In the genomic region with DNA sequence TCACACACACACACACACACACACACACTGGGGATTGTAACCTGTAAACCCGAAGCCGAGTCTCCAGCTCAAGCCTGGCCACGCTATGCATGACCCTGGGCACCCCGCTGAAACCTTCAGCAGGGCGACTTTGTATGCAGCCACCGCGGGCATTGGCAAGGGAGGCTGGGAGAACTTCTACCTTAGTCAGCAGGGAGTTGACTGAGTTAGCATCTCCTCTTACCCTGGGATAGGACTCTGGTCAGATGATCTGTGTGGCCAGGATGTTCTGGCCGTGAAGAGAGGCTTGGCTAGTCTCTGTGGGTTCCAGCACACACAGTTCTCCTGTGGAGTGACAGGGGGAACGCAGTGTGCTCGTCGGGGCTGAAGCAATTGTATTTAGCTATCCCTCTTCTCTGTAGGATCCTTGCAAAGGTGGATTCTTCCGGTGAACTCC, we compare ENCODE assay signal across 8 mouse cellular contexts. TPM values are rescaled to one million over a fixed set of nuclear protein-coding genes. Genes with fewer than 3 reads are reported as not detected.
DNase-seq lines count a peak whose midpoint lies in the region; ATAC-seq and TF ChIP-seq lines count a peak whose summit lies in the region.

No protein-coding gene starts in this region.

- H3K4me1 ChIP-seq in cerebellum, adult 2 months (ENCODE audit: control insufficient read depth, insufficient read depth, low read length): peaks cover 7% of the 10 kb centered on the region; the same call in 1 of the 2 replicates
- peaks cover 29% of the 10 kb centered on the region for H3K4me1 ChIP-seq in forebrain, embryonic 15.5 days
- H3K4me1 ChIP-seq in hindbrain, embryonic 10.5 days (replicated peaks): peaks cover 40% of the 10 kb centered on the region
- peaks cover 21% of the 10 kb centered on the region for H3K4me1 ChIP-seq in limb, embryonic 11.5 days (ENCODE audit: control insufficient read depth, insufficient read depth, low read length)
- peaks cover 32% of the 10 kb centered on the region for H3K4me1 ChIP-seq in midbrain, embryonic 12.5 days

- no peak for TF ChIP-seq CTCF in cerebellum, adult 2 months (IDR thresholded peaks at IDR 0.05; ENCODE audit: borderline replicate concordance, insufficient read depth, low read depth, low read length)

- H3K4me2 ChIP-seq in forebrain, embryonic 15.5 days (replicated peaks): peak overlapping the region; percentile 30
- peak overlapping the region; percentile 48 for H3K4me2 ChIP-seq in limb, embryonic 11.5 days (ENCODE audit: low read depth, severe bottlenecking)
- H3K4me2 ChIP-seq in midbrain, embryonic 12.5 days (replicated peaks): peak overlapping the region; percentile 48

- no peak for DNase-seq in cerebellum, adult 11 months
- peak; percentile 28 to 37 for DNase-seq in cerebellum, adult 2 months
- peak; percentile 30 for DNase-seq in hindbrain, embryonic 10.5 days (ENCODE audit: low spot score)
- peak; percentile 46 for DNase-seq in limb, embryonic 11.5 days (ENCODE audit: low spot score)
- DNase-seq in T-cell, adult 2 months (ENCODE audit: low spot score): no peak

- TF ChIP-seq POLR2A in cerebellum, adult 2 months (IDR thresholded peaks at IDR 0.05; ENCODE audit: borderline replicate concordance, insufficient read depth, low read length): no peak

- peak; percentile 39; the same call in 1 of the 2 replicates for ATAC-seq in cerebellum, adult (ENCODE audit: insufficient number of reproducible peaks, low FRiP score, low TSS enrichment)
- ATAC-seq in forebrain, embryonic 15.5 days (replicated peaks): peak; percentile 26; the same call in 1 of the 2 replicates
- ATAC-seq in limb, embryonic 11.5 days (ENCODE audit: insufficient number of reproducible peaks, low FRiP score, low TSS enrichment, low read depth): no peak
- peak; percentile 55; the same call in 1 of the 2 replicates for ATAC-seq in midbrain, embryonic 12.5 days (ENCODE audit: low FRiP score, low read depth)

- no peaks in the 10 kb centered on the region for H3K9me3 ChIP-seq in forebrain, embryonic 15.5 days
- no peaks in the 10 kb centered on the region for H3K9me3 ChIP-seq in hindbrain, embryonic 10.5 days
- no peaks in the 10 kb centered on the region for H3K9me3 ChIP-seq in limb, embryonic 11.5 days (ENCODE audit: control insufficient read depth, low read length)
- H3K9me3 ChIP-seq in midbrain, embryonic 12.5 days: no peaks in the 10 kb centered on the region

- WGBS in cerebellum, adult 2 months: 7% methylated on average over 12 of the region's 12 CpGs
- 5% methylated on average over 12 of the region's 12 CpGs for WGBS in forebrain, embryonic 15.5 days
- WGBS in hindbrain, embryonic 10.5 days: 1% methylated on average over 12 of the region's 12 CpGs
- WGBS in limb, embryonic 11.5 days: 2% methylated on average over 12 of the region's 12 CpGs
- under 1% methylated on average over 12 of the region's 12 CpGs for WGBS in midbrain, embryonic 12.5 days

- peak overlapping the region; percentile 60; the same call in 1 of the 2 replicates for H3K27ac ChIP-seq in cerebellum, adult 2 months (ENCODE audit: insufficient read depth, low read length)
- no peak overlapping the region for H3K27ac ChIP-seq in forebrain, embryonic 15.5 days (replicated peaks)
- peak overlapping the region; percentile 72 for H3K27ac ChIP-seq in hindbrain, embryonic 10.5 days
- no peak overlapping the region for H3K27ac ChIP-seq in limb, embryonic 11.5 days (replicated peaks; ENCODE audit: low read depth, low read length)
- H3K27ac ChIP-seq in midbrain, embryonic 12.5 days (replicated peaks): 0 out of 2 replicates have a peak overlapping the region, but pooled peaks have one; percentile 15

- H3K27me3 ChIP-seq in cerebellum, adult 2 months (ENCODE audit: control insufficient read depth, insufficient read depth, low read length): no peaks in the 10 kb centered on the region
- no peaks in the 10 kb centered on the region for H3K27me3 ChIP-seq in forebrain, embryonic 15.5 days
- peaks cover 9% of the 10 kb centered on the region for H3K27me3 ChIP-seq in hindbrain, embryonic 10.5 days (ENCODE audit: insufficient read depth, poor library complexity, severe bottlenecking)
- no peaks in the 10 kb centered on the region for H3K27me3 ChIP-seq in limb, embryonic 11.5 days (ENCODE audit: control insufficient read depth, insufficient read depth, low read length)
- H3K27me3 ChIP-seq in midbrain, embryonic 12.5 days: peaks cover 11% of the 10 kb centered on the region; the same call in 1 of the 2 replicates

- H3K36me3 ChIP-seq in forebrain, embryonic 15.5 days: no peaks in the 10 kb centered on the region
- 0 out of 2 replicates have a peak, but pooled peaks cover 5% of the 10 kb centered on the region for H3K36me3 ChIP-seq in hindbrain, embryonic 10.5 days
- no peaks in the 10 kb centered on the region for H3K36me3 ChIP-seq in limb, embryonic 11.5 days (ENCODE audit: control insufficient read depth, insufficient read depth, low read length)
- no peaks in the 10 kb centered on the region for H3K36me3 ChIP-seq in midbrain, embryonic 12.5 days

- 0 out of 2 replicates have a peak overlapping the region, but pooled peaks have one; percentile 3 for H3K9ac ChIP-seq in forebrain, embryonic 15.5 days (replicated peaks)
- H3K9ac ChIP-seq in limb, embryonic 11.5 days (ENCODE audit: low read length): peak overlapping the region; percentile 46; the same call in 1 of the 2 replicates
- H3K9ac ChIP-seq in midbrain, embryonic 12.5 days (replicated peaks): peak overlapping the region; percentile 43

- peak overlapping the region; percentile 42 for H3K4me3 ChIP-seq in cerebellum, adult 2 months (replicated peaks; ENCODE audit: insufficient read depth, low read depth, low read length)
- H3K4me3 ChIP-seq in forebrain, embryonic 15.5 days: peak overlapping the region; percentile 7
- peak overlapping the region; percentile 48 for H3K4me3 ChIP-seq in hindbrain, embryonic 10.5 days
- H3K4me3 ChIP-seq in limb, embryonic 11.5 days (ENCODE audit: low read depth, low read length): no peak overlapping the region; the same call in 1 of the 2 replicates
- peak overlapping the region; percentile 26 for H3K4me3 ChIP-seq in midbrain, embryonic 12.5 days

RNA-seq across cellular contexts. Expression of a gene that starts 49.8 kb away (rescaled TPM):
- 12.1 and 12.5 TPM in 2 replicates for polyA plus RNA-seq in cerebellum, adult 2 months (2012; rRNA removed)
- 52.9 and 53.8 TPM in 2 replicates for polyA plus RNA-seq in forebrain, embryonic 15.5 days (2015; fragmentation: Nextera tagmentation; extraction: Ambion mirVana)
- polyA plus RNA-seq in hindbrain, embryonic 10.5 days (2016; fragmentation: Nextera tagmentation; extraction: Ambion mirVana): 30.5 and 31.8 TPM in 2 replicates
- polyA plus RNA-seq in limb, embryonic 11.5 days (2014; fragmentation: Nextera tagmentation; extraction: Ambion mirVana): 58.7 and 62.4 TPM in 2 replicates
- polyA plus RNA-seq in midbrain, embryonic 12.5 days (2016; fragmentation: Nextera tagmentation; extraction: Ambion mirVana): 27.6 and 31.5 TPM in 2 replicates

Comparison
In these comparisons a context has a peak if more than half of its experiments do, and no peak if none do; other contexts are left out.
1. DNase-seq: peak in cerebellum, adult 2 months (2 of 2), hindbrain, embryonic 10.5 days (single experiment) and limb, embryonic 11.5 days (single experiment); none in cerebellum, adult 11 months (single experiment) and T-cell, adult 2 months (single experiment).
2. H3K27ac ChIP-seq: peak in cerebellum, adult 2 months (single experiment), hindbrain, embryonic 10.5 days (single experiment) and midbrain, embryonic 12.5 days (single experiment); none in forebrain, embryonic 15.5 days (single experiment) and limb, embryonic 11.5 days (single experiment).
3. Peak in every context shown above with its lines, with median percentiles within 50 percentile points of each other: H3K4me2 ChIP-seq and H3K9ac ChIP-seq.